Mouse (Mus musculus) CD8-positive naive resting alpha-beta T cell, adult 2 months (primary cell): ENCODE data around the gene Nap1l4.
"Not testable (repeated sequence)": the region's sequence is repeated elsewhere in the genome, so short reads cannot be mapped to it uniquely, and the experiment has no call there.

Experiments used
- DNase-seq, 2 experiments: peaks; one replicate each; pipeline ENCODE4 v3.0.0; 2022; ENCODE audit warnings: low read depth in 2 of 2, low spot score in 2 of 2

The Nap1l4 gene

DNA sequence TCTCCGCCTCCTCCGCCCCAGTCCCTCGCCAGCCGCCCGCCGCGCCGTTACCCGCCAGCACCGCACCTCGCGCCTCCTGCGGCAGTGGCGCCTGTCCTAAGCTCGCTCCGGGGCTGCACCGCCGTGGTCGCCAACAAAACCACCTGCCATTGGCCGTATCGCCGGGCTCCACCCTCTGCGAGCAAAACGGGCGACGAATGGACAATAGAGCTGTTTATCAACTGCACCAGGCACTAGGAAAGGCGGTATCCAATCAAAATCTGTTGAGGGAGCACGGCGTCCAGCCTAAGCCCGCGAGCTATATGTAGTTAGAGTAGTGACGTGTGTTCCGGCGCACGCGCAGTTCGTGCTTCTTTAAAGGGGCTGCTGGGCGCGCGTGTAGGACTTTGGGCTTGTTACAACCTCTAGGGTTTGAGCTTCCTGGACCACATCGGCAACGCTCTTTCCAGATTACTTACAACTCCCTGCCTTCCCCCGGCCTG, at the start of gene Nap1l4:
TSS of gene Nap1l4 (minus strand) at position 131 of the 482 bp plus-strand sequence.
- peak; percentile 99 for DNase-seq

DNA sequence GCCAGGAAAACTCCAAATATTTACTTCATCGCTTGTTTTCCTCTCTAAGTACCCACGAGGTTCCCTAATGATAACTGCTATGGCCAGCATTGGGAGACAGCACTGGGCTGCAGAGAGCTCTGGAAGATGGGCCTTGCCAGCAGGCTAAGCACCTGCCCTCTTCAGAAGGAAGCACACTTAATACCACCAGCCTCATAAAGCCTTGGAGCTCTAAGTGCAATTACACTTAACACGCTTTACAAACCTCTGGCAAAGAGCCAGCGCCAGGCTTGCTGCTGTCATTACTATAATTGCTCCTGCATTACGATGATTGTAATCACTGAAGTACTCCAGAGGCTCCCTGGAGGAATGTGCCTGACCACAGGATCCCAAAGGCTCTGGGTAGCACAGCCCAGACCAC, 46.0 kb upstream of the Nap1l4 start:
- DNase-seq, result no peak

DNA sequence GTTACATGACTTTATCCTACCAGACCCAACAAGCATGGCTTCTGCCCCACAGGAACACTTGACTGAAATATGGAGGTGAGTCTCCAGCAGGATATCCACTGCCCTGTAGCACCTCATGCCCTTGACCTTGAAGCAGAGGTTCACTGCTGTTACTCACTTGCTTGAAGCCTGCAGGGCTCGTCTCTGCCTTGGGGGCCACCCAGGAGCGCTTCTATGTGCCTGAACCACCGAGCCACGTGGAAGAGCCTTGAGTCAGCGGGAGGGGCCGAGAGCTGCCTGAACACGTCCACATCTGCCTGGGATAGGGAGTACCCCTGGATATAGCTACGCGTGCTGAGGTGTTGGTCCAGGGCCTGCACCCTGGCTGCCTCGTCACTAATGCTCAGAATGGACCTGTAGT, 43.3 kb upstream of the Nap1l4 start:
- no peak for DNase-seq

DNA sequence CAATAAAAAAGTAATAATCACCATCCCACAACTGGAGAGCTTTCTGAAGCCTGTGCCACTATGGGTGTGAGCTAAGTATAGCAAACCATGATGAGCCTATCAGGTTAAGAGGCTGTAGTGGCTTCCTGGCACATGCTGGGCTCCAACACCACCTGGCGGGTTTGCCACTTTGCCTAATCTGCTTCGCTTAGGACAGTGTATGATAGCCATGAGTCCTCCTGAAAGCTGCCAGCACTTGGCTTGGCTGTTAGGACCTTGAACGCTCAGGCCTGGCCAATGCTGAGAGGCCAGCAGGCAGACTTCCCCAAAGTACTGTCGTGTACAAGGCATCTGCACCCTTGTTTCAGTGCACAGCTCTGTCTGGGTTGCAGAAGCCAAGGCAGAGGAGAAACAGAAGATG, 39.1 kb upstream of the Nap1l4 start:
- DNase-seq, result no peak

DNA sequence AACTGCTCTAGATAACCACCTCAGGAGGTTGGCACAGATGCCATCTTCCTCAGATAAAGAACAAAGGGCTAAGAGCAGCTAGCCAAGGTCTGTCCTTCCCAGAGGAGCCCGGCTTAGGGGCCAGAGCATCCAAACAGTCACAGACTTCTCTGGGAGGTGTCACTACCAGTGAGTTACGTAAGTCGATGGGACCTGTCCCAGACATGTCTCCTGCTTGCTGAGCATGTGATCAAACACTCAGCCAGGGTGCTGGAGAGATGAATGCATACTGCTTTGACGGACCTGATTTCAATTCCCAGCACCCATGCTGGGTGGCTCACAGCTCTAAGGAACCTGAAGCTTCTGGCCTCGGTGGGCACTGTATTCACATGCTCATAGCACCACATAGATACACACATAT, 38.7 kb upstream of the Nap1l4 start:
- no peak for DNase-seq

DNA sequence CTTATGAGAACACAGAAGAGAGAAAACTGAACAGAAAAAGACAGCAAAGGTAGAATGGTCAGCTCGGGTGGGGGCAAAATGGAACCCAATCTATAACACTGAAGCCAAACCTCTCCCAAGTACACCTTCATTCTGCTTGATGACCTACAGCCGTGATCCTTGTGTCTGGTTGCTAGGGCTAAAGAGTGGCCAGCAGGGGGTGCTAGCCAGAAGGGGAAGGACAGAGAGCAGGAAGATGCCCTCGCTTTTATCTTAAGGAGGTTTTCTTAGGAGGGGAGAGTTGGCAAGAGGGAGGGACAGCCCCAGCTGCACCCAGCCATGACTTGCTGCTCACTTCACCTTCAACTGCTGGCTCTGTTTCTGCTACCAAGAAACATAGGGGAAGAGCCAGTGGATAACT, 35.0 kb upstream of the Nap1l4 start:
- peak; percentile 58 to 72 for DNase-seq

DNA sequence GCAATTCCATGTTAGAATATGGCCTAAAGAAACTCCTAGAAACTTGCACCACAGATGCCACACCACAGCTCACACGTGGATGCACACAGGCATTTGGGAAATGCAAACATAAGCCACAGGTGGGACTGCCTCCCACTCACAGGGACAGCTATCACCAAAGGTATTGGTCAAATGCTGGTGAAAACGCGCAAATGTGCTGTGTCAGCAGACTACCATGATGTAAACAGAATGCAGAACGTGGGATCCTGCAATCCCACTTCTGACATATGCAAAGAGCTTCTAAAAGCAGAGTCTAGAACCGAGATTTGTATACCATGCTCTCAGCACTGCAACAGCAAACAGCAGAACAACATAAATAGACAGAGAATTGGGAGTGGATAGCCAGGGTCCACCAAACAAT, 34.1 kb upstream of the Nap1l4 start:
- no peak for DNase-seq

DNA sequence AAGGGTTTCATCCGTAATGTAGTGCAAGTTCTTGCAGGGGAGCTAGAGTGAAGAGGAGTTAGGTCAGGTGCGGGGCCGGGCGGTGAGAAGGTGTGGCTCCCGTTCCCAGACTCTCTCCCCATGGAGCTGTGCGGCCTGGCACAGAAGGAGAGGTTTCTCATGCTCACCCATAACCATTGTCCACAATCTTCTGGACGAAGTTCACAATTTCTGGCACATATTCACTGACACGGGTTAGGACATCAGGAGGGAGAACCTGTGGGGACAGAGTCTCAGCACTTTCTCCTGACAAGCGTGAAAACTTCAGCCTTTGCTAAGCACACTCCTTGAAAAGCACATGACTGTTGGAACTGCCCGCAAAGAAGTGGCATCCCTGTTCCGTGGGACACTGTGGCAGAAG, 26.8 kb upstream of the Nap1l4 start:
- no peak for DNase-seq

DNA sequence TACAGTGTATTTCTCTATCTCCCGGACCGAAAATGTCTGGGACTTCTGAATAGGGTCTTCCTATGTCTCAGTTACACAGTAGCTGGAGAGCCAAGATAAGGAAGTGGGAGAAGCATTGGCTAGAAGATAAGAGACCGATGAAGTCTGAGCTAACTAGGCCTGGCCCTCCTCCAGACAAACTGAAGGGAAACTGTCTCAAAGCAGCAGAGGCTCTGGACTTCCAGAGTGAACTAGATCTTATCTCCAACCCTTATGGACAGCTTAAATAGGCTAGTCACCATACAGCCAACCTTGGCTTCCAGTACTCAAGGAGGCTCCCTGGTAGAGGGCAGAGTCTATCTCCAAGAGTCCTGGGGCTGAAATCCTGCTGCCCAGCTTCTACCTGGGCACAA, 16.7 kb upstream of the Nap1l4 start:
- no peak for DNase-seq

DNA sequence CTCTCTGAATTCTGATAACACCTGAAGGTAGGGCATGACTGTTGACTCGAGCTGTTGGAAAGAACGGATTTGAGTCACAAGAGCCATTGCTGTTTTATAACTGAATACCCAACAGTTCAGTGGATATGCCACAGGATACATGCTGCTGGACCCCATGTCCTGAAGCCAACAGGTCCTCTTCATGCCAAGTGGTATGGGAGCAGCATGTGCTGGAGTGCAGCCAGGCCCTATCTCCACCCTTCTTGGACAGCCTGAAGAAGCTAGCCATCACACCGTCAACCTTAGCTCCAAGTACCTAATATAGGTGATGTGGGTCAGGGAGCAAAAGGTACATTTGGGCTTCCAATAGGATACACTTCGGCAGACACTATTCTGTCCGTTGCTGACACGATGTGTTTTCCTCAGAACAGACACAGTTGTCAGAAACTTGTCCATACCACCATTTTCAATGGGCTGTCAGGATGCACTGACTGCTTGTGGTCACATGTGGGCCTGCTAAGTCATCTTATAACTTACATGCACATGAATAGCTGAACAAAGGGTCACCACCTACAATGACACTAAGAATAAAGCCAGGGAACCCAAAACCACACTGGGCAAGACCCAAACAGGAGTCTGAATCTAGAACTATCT, 16.2 kb upstream of the Nap1l4 start:
- no peak for DNase-seq

DNA sequence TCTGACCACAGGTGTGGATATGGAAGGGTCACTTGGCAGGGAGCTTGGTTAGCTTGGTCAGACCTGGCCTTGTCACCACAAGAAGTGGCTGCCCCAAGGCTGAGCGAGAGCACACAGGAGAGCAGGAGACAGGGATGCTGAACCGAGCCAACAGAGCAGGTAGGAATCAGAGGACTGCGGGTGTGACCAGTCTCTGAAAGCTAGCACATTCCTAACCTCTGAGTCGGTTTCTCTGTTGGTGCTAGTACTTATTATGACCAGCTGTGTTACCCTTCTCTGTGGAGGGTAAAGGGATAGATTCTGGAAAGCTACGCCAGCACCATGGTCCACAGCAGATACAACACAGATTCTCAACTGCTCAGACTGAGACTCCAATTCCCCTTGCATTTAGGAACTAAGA, 14.9 kb upstream of the Nap1l4 start:
- no peak for DNase-seq

DNA sequence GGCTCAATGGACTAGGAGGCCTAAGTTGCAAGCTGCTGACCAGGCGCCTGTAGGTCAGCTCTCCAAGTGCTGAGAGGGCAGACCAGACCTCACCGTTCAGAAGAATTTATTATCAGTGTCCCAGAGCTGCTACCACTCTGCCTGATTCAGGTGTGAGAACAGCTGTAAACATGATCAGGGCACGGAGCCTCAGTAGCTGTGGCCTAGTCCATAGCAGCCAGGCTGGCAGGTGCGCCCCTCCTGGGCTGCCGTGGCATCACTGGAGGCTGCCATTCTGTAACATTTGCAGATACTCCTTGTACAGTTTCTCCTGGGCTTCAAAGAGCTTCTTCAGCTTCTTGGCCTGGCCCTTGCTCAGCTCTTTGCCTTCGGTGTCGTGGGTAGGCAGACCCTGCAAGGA, 8.7 kb upstream of the Nap1l4 start:
- no peak for DNase-seq

DNA sequence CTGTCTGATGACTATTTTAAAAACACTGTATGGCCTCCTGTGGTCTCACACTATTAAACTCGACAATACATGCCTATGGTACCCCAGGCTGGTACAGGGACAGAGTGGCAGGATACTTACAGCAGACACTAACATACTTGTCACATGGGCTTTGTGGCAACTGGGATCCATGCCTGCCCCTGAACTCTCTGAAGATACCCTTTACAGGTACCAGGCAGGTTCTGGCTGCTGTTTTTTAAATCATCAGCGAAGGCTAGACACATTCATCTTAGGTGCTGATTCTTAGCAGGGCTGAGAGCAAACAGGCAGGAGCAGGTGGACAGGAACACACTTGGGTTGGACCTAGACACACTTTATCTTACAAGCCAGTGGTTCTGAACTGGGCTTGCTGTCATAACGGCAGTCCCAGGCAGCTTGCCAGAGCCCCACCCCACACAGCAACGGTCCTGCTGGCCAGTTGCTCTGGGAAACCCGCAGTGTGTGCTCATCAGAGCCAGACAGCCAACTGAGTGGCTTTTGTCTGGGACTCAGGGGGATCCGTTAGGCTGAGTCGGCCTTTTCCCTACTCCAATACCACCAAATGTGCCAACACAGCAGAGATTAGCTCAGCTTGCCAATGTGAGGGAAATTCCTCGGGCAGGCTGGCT, 8.2 kb upstream of the Nap1l4 start:
- DNase-seq, result no peak

DNA sequence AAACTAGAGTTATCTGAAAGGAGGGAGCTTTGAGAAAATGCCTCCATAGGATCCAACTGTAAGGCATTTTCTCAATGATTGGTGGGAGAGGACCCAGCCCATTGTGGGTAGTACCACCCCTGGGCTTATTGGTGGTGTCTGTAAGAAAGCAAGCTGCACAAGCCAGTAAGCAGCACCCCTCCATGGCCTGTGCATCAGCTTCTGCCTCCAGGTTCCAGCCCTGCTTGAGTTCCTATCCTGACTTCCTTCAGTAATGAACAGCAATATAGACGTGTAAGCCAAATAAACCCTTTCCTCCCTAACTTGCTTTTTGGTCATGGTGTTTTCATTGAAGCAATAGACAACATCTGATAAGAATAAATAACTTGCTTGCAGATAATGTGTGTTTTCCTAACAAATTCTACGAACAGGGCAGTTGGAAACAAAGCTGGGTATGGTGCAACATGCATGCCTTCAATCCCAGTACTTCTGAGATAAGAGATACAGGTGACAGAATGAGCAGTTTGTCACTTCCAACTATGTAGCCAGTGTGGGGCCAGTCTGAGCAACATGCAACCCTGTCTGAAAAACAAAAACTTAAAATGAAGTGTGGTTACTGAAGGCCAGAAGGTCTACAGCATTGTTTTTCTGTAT, 798 bp upstream of the Nap1l4 start:
- no peak for DNase-seq

DNA sequence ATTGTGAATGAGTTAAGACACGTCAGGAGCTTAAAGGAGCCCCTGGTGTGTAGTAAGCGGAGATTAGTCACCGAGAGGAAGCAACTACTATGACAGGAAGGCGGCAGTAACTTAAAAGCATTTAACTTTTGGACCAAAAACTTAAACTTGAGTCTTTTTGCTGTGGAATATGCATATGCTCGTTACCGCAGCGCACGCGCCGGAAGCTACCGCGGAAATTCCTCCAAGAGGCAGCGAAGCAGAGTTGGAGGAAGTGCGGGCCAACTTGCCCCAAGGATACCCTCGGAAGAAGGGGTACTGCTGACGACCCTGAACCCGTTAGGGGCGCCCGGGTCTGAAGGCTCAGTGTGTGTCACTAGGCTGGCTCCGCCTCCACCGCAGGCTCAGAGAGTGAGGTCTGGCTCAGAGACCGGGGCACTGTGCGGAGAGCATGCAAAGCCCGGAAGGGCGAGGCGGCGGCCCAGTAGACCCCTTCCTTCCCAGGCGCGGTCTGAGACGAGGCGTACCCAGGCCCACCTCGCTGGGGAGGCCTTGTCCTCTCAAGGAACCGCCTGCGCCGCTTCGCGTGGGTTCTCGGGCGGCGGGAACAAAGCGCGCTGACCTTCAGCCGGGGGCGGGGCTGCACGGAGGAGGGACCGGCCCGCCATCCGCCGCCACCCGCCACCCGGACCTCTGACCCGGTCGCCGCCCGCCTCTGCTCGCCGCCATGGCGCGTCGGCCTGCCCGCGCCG, 510 bp downstream of the Nap1l4 start:
- peak; percentile 78 to 80 for DNase-seq

DNA sequence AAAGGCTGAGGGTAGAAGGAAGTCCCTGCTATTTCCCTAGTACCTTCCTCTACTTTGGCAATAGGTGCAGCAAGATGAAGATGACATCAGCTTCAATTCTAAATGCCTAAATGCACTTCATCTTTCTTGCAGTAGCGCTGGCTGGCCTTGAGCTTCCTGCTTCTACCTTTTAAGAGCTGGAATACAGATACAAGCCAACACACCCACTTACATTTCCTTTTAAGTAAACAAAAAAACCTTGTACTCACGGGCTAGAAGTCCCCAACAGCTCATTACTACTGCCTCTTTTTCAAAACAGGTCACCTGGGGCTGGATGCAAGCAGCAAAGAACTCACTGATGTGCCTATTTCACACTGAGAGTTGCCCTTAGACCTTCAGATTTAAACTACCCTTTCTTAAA, 2.4 kb downstream of the Nap1l4 start:
- no peak for DNase-seq

DNA sequence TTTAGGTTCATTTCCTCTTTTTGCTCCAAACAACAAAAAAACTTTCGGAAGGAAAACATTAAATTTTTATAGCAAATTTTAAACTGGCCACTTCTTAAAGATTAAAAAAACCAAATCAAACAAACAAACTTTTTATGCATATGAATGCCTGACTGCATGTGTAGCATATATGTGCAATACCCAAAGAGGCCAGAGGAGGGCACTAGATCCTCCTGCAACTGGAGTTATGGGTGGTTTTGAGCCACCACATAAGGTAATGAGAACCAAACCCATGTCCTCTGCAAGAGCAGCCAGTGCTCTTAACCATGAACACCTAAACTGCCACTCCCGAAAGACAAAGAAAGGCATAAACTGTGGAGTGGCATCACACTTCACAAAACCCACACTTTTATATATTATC, 4.5 kb downstream of the Nap1l4 start:
- peak; percentile 55 to 68 for DNase-seq

DNA sequence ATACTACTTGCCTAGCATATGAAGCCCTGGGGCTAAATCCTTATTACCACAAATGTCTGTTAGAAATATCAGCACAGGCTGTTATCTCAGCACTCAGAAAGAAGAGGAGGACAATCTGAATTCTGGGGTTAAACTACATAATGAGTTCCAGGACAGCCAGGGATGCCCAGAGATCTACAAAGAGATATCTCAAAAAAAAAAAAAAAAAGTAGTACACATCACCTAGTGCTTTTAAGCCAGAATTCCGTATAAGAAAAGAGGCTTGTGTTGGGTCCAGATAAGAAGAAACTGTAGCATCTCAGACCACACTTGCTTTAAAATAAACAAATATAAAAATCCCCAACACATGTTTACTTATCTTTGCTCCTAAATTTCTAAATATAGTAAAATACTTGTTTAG, 10.2 kb downstream of the Nap1l4 start:
- no peak for DNase-seq

DNA sequence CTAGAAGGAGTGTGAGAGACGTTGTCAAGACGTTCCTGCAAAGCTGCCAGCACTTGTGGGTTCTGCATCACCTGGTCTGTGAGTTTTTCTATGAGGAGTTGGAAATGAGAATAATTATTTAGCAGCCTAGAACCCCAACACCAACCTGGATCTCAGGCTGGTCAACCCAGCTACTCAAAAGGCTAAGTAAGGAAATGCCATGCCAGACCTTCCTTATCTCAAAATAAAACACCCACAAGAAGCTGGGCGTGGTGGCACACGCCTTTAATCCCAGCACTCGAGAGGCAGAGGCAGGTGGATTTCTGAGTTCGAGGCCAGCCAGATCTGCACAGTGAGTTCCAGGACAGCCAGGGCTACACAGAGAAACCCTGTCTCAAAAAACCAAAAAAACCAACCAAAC, 10.7 kb downstream of the Nap1l4 start:
- not testable (repeated sequence) for DNase-seq

DNA sequence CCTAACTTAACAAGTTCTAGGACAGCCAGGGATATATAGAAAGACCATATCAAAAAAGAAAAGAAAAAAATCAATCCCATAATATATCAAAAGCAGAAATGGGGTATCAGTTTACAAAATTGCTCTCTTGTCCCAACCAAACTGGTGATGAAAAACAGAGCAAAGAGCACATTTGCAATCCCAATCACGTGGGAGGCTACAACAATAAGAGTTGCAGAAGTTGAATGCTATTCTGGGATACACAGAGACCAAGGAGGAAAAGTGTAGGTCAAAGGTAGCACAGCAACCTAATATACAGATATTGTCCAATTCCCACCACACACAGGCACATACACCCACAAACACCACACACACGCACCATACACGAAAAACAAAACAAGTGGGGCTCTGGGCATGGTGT, 12.7 kb downstream of the Nap1l4 start:
- DNase-seq, result no peak

DNA sequence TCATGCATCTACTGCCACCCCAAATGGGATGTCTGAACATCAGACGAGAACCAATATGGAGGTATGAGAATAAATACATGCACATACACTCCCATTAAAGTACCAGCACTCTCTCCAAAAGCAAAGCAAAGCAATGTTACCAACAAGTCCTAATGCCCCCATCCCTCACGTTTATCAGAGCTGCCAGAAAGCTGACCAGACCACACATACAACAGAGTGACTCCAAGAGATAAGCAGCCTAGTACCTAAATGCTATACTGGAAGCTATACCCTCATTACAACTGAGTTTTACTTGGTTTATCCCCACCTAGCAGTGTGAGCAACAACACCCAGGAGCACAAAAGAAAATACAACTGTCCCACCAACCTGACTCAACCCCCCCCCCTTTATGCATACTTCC, 15.6 kb downstream of the Nap1l4 start:
- DNase-seq, result no peak

DNA sequence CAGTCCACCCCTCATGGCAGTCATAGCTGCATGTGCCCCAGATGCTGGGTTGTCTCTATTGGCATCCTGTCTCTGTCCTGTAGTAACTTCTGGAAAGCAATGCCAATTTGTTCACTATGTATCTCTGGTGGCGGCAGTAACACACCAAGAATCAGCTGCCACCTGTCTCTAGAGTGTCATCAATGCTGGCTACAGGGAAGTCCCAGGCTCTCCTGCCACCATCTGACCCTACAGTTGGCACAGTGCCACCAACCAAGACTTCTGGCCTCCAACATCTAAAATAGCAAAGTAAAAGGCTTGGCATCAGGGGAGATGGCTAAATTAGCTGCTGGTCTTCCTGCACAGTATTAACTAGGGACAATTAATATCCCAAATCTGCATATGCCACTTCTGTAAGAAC, 16.5 kb downstream of the Nap1l4 start:
- no peak for DNase-seq
